Mouse (Mus musculus) small intestine, adult 2 months (tissue): ENCODE measurements at regions not wholly inside any gene's neighbourhood (a gene's known extent, or its start where the extent isn't known, plus 50 kb on each side); places are given as distances from the start of the nearest gene placed in this dataset.

Experiments
- CTCF ChIP-seq: fragments of 200-500 bp; IDR thresholded peaks from 2 replicates; pipeline ENCODE4 v1.5.1; 2012; ENCODE audit warnings: low read depth, mild to moderate bottlenecking, control low read depth, inconsistent platforms, low read length, moderate library complexity, mixed read lengths; ENCODE audit not compliant: insufficient replicate concordance, insufficient read length; ENCODE audit errors: extremely low read depth
- POLR2A ChIP-seq: fragments of 200-500 bp; IDR thresholded peaks from 2 replicates; pipeline ENCODE4 v1.6.1; 2012; ENCODE audit warnings: low read depth, mild to moderate bottlenecking, control low read depth, inconsistent platforms, low read length, moderate library complexity

GRCm38 (mm10) chr14:100397191-100397590 is 112.7 kb upstream of the Klf12 start:
- TF ChIP-seq CTCF (no peak), POLR2A (no peak)
